ENCODE assay signal across 20 mouse cellular contexts in the genomic region with DNA sequence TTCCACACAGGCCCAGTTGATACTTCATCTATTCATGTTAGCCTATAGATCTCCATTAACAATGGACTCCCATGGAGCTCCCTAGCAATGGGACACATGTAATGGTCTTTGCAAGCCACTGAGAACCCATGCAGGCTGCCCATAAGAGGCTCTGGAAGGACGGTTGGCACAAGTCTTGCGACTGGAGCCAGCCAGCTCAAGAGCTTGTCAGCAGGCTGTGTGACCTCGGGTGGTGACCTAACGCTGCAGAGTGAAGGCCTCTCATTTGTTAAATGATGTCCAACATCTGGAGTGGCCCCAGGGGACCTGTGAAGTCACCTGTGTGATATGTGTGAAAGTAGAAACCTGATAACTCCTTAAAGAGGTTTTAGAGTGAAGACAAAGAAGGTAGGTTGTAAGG. TPM values are rescaled to one million over a fixed set of nuclear protein-coding genes. Genes with fewer than 3 reads are reported as not detected.
A peak's percentile ranks its signal among the peaks of the same experiment; 100 is the strongest.
DNase-seq lines count a peak whose midpoint lies in the region; ATAC-seq lines count a peak whose summit lies in the region.
"Had no signal": no experiment of that assay in that cellular context is flagged by ENCODE, and none has a peak within 500 bp of the region (broad histone marks: within the 10 kb centered on the region; RNA-seq: fewer than 3 reads in every experiment).

No protein-coding gene starts in this region.

- WGBS in lung, embryonic 15.5 days, result 34% methylated on average over 4 of the region's 4 CpGs
- WGBS in stomach, embryonic 15.5 days, result 63% methylated on average over 4 of the region's 4 CpGs

- H3K9ac ChIP-seq in lung, embryonic 15.5 days, result no peak overlapping the region
- no peak overlapping the region for H3K9ac ChIP-seq in stomach, embryonic 15.5 days
- H3K9ac ChIP-seq: hindbrain, embryonic 15.5 days; limb, embryonic 13.5 days; liver, embryonic 14.5 days; neural tube, embryonic 12.5 days had no signal

- peaks cover 23% of the 10 kb centered on the region for H3K36me3 ChIP-seq in lung, embryonic 15.5 days
- 0 out of 2 replicates have a peak, but pooled peaks cover 3% of the 10 kb centered on the region for H3K36me3 ChIP-seq in stomach, embryonic 15.5 days
- H3K36me3 ChIP-seq: hindbrain, embryonic 15.5 days; limb, embryonic 13.5 days; midbrain, embryonic 10.5 days; neural tube, embryonic 12.5 days had no signal

- peak overlapping the region; percentile 20; the same call in 1 of the 2 replicates for H3K27ac ChIP-seq in lung, embryonic 15.5 days
- peak overlapping the region; percentile 82 for H3K27ac ChIP-seq in brown adipose tissue, adult 24 weeks (replicated peaks; ENCODE audit: low read depth, low read length)
- H3K27ac ChIP-seq in stomach, embryonic 15.5 days, result peak overlapping the region; percentile 38
- H3K27ac ChIP-seq: hindbrain, embryonic 15.5 days; limb, embryonic 13.5 days; liver, embryonic 14.5 days; midbrain, embryonic 10.5 days; neural tube, embryonic 12.5 days had no signal

- H3K4me2 ChIP-seq in lung, embryonic 15.5 days, result 0 out of 2 replicates have a peak overlapping the region, but pooled peaks have one; percentile 2
- H3K4me2 ChIP-seq in stomach, embryonic 15.5 days, result peak overlapping the region; percentile 37
- H3K4me2 ChIP-seq: hindbrain, embryonic 15.5 days; limb, embryonic 13.5 days; neural tube, embryonic 12.5 days had no signal

- H3K4me3 ChIP-seq in lung, embryonic 15.5 days, result no peak overlapping the region
- no peak overlapping the region for H3K4me3 ChIP-seq in brown adipose tissue, adult 24 weeks (ENCODE audit: insufficient read depth, low read depth, low read length)
- peak overlapping the region; percentile 26 for H3K4me3 ChIP-seq in stomach, embryonic 15.5 days (replicated peaks)
- H3K4me3 ChIP-seq: hindbrain, embryonic 15.5 days; limb, embryonic 13.5 days; midbrain, embryonic 10.5 days; neural tube, embryonic 12.5 days had no signal

- no peak for ATAC-seq in lung, embryonic 15.5 days (ENCODE audit: borderline replicate concordance, extremely low read depth, low FRiP score, low TSS enrichment)
- ATAC-seq in stomach, embryonic 15.5 days (ENCODE audit: insufficient read depth, low FRiP score, low read depth), result no peak
- ATAC-seq: forebrain, embryonic 14.5 days had no signal

- H3K9me3 ChIP-seq in lung, embryonic 15.5 days, result no peaks in the 10 kb centered on the region
- no peaks in the 10 kb centered on the region for H3K9me3 ChIP-seq in stomach, embryonic 15.5 days
- H3K9me3 ChIP-seq: hindbrain, embryonic 15.5 days; limb, embryonic 13.5 days; midbrain, embryonic 10.5 days; neural tube, embryonic 12.5 days had no signal

- H3K4me1 ChIP-seq in lung, embryonic 15.5 days, result peaks cover 45% of the 10 kb centered on the region
- H3K4me1 ChIP-seq in brown adipose tissue, adult 24 weeks (ENCODE audit: control insufficient read depth, insufficient read depth, insufficient read length, low read length), result peaks cover 27% of the 10 kb centered on the region
- peaks cover 20% of the 10 kb centered on the region for H3K4me1 ChIP-seq in stomach, embryonic 15.5 days

- no peaks in the 10 kb centered on the region for H3K27me3 ChIP-seq in lung, embryonic 15.5 days
- H3K27me3 ChIP-seq in stomach, embryonic 15.5 days (replicated peaks), result no peaks in the 10 kb centered on the region
- H3K27me3 ChIP-seq: hindbrain, embryonic 15.5 days had no signal

- DNase-seq in adrenal gland, adult (ENCODE audit: inconsistent age in 2 of 2, low spot score in 1 of 2), result peak; percentile 62 to 82
- no peak for DNase-seq in adrenal gland, postnatal 4 days (ENCODE audit: low spot score in 2 of 2)
- no peak for DNase-seq in lung, postnatal 25 days (ENCODE audit: low spot score)
- DNase-seq in right cerebral cortex, adult 18-20 months, result no peak
- no peak for DNase-seq in layer of hippocampus, adult 9-10 months (ENCODE audit: low spot score)
- DNase-seq: cerebellum, adult 11-12 months; cerebellum, postnatal 25 days; kidney, postnatal 4 days; lung, postnatal 36 days; right cerebral cortex, postnatal 14 days; thymus, adult 2 months had no signal

RNA-seq across cellular contexts. Expression of a gene that starts 25.2 kb away (rescaled TPM):
- total RNA-seq in adrenal gland, postnatal 4 days (2021), result 10 to 100 TPM; 21.8 to 26.1 TPM
- 89.1 and 98.1 TPM in 2 replicates for polyA plus RNA-seq in lung, embryonic 15.5 days (2015; fragmentation: Nextera tagmentation; extraction: Ambion mirVana)
- polyA plus RNA-seq in brown adipose tissue, adult 24 weeks (2012; ENCODE audit: insufficient read depth, insufficient read length, missing spikeins), result 171 and 187 TPM in 2 replicates
- polyA plus RNA-seq in stomach, embryonic 15.5 days (2015; fragmentation: Nextera tagmentation; extraction: Ambion mirVana), result 97.9 and 122 TPM in 2 replicates

Comparison
In these comparisons a context has a peak if more than half of its experiments do, and no peak if none do; other contexts are left out.
1. DNase-seq: peak in adrenal gland, adult (2 of 2); none in adrenal gland, postnatal 4 days (0 of 2), lung, postnatal 25 days (single experiment), right cerebral cortex, adult 18-20 months (single experiment) and layer of hippocampus, adult 9-10 months (single experiment).
2. H3K27ac ChIP-seq: peak in every context shown above with its lines; median percentile 82 in brown adipose tissue, adult 24 weeks; 38 in stomach, embryonic 15.5 days; 20 in lung, embryonic 15.5 days.